Mouse (Mus musculus): Measurements from ENCODE around the gene Qdpr. TPM values are rescaled to one million over a fixed set of nuclear protein-coding genes. Genes with fewer than 3 reads are reported as not detected.

Qdpr gene
- total and polyA plus RNA-seq, 3 experiments = 29.9 to 65.5 (median 32.3) TPM

DNA sequence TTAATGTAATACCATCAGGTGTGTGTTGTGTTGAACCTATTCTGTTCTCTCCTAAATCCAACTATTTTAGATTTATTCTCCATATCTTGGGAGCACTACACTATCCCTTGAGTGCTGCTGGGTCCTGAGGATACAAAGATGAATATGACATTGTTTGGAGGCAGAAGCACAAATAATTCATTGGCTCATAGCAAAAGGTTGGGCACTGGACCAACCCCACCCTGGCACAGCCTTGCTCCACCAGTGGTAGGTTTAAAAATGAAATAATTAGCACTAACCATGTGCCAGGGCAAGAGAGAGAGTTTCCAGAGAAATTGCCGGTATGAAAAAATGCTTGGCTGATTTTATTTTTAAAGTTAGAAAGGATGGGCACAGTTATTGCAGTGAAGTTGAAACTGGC, 23.5 kb upstream of the Qdpr start:
- Histone ChIP-seq H3K4me1 (ENCODE audit: insufficient read depth, low read depth, low read length) (no peaks in the 10 kb centered on the region), H3K27me3 (ENCODE audit: insufficient read depth, low read length) (peaks cover 10% of the 10 kb centered on the region; the same call in 1 of the 2 replicates), H3K9me3 (replicated peaks) (no peaks in the 10 kb centered on the region), H3K4me3 (ENCODE audit: low read depth, low read length) (no peak overlapping the region), H3K36me3 (replicated peaks) (no peaks in the 10 kb centered on the region)
- ATAC-seq (ENCODE audit: extremely low read depth, insufficient number of reproducible peaks, low FRiP score, poor library complexity, severe bottlenecking) (no peak), DNase-seq (ENCODE audit: low spot score) (no peak)
- TF ChIP-seq TAL1 (conservative IDR thresholded peaks at IDR 0.05; ENCODE audit: low read depth, low read length) (no peak), POLR2AphosphoS5 (IDR thresholded peaks at IDR 0.05; ENCODE audit: insufficient replicate concordance, low read depth, low read length) (no peak), GATA1 (IDR thresholded peaks at IDR 0.05; ENCODE audit: borderline replicate concordance, low read length) (no peak), CTCF (IDR thresholded peaks at IDR 0.05; ENCODE audit: low read depth, low read length) (no peak), GATA2 (IDR thresholded peaks at IDR 0.05; ENCODE audit: borderline replicate concordance, low read depth, low read length) (no peak)

DNA sequence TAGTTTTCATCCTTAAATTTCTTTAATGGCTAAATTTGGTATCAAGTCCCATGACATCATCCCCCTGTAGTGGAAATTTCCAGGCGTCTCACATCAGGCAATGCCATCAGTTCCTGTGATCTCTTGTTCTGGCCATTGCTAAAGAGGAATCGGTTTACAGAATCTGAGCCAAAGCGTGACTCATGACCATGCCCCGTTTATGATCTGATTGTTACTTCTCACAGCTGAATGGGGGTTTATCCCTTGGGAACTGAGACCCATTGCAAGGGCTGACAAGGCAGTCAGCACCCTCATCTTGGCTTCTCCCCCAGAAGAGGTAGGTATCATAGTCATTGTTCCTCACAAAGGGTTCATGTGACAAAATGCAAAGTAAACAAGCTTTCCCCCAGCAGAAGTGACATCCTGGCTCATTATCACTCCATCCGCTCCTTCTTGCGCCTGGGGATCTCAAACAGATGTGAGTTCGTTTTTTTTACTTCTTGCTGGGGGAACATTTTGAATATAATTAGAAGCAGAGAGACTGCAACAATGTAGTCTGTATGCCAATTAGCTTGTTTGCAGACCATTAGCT, 22.9 kb upstream of the Qdpr start:
- H3K9me3 ChIP-seq (replicated peaks) = no peaks in the 10 kb centered on the region
- ATAC-seq (ENCODE audit: extremely low read depth, insufficient number of reproducible peaks, low FRiP score, poor library complexity, severe bottlenecking) (no peak), DNase-seq (ENCODE audit: low spot score) (no peak)
- H3K36me3 ChIP-seq (replicated peaks) = no peaks in the 10 kb centered on the region
- no peaks in the 10 kb centered on the region for H3K4me1 ChIP-seq (ENCODE audit: insufficient read depth, low read depth, low read length)
- H3K27me3 ChIP-seq (ENCODE audit: insufficient read depth, low read length) = peaks cover 10% of the 10 kb centered on the region; the same call in 1 of the 2 replicates
- no peak overlapping the region for H3K4me3 ChIP-seq (ENCODE audit: low read depth, low read length)
- TF ChIP-seq TAL1 (conservative IDR thresholded peaks at IDR 0.05; ENCODE audit: low read depth, low read length) (no peak), GATA1 (IDR thresholded peaks at IDR 0.05; ENCODE audit: borderline replicate concordance, low read length) (no peak), GATA2 (IDR thresholded peaks at IDR 0.05; ENCODE audit: borderline replicate concordance, low read depth, low read length) (no peak), POLR2AphosphoS5 (IDR thresholded peaks at IDR 0.05; ENCODE audit: insufficient replicate concordance, low read depth, low read length) (no peak), CTCF (IDR thresholded peaks at IDR 0.05; ENCODE audit: low read depth, low read length) (no peak)

DNA sequence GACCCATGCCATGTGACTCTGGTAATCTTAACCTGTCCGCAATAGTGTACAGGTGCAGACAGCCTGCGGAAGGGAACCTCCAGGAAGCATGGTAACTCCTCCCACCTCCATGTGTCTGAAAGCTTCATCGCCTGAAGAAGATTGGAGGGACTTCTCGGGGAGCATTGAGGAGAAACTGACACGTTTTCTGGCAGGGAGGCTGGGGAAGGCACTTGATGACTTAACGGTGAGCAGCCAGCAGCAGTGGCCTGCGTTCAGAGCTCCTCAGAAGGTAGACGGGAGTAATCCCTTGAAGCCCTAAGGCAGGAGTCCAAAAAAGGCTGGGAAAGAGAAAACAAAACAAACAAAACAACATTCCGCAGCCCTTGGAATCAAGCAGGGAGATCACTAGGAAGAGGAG, 4.4 kb upstream of the Qdpr start:
- H3K4me1 ChIP-seq (ENCODE audit: insufficient read depth, low read depth, low read length) = peaks cover 13% of the 10 kb centered on the region
- no peaks in the 10 kb centered on the region for H3K9me3 ChIP-seq (replicated peaks)
- H3K36me3 ChIP-seq (replicated peaks) = no peaks in the 10 kb centered on the region
- H3K27me3 ChIP-seq (ENCODE audit: insufficient read depth, low read length) = peaks cover 34% of the 10 kb centered on the region
- no peak for TF ChIP-seq GATA2 (IDR thresholded peaks at IDR 0.05; ENCODE audit: borderline replicate concordance, low read depth, low read length)
- TF ChIP-seq GATA1 (IDR thresholded peaks at IDR 0.05; ENCODE audit: borderline replicate concordance, low read length) = no peak
- TF ChIP-seq TAL1 (conservative IDR thresholded peaks at IDR 0.05; ENCODE audit: low read depth, low read length) = no peak
- no peak for TF ChIP-seq CTCF (IDR thresholded peaks at IDR 0.05; ENCODE audit: low read depth, low read length)
- TF ChIP-seq POLR2AphosphoS5 (IDR thresholded peaks at IDR 0.05; ENCODE audit: insufficient replicate concordance, low read depth, low read length) = no peak
- no peak overlapping the region for H3K4me3 ChIP-seq (ENCODE audit: low read depth, low read length)
- DNase-seq (ENCODE audit: low spot score) (no peak), ATAC-seq (ENCODE audit: extremely low read depth, insufficient number of reproducible peaks, low FRiP score, poor library complexity, severe bottlenecking) (no peak)

DNA sequence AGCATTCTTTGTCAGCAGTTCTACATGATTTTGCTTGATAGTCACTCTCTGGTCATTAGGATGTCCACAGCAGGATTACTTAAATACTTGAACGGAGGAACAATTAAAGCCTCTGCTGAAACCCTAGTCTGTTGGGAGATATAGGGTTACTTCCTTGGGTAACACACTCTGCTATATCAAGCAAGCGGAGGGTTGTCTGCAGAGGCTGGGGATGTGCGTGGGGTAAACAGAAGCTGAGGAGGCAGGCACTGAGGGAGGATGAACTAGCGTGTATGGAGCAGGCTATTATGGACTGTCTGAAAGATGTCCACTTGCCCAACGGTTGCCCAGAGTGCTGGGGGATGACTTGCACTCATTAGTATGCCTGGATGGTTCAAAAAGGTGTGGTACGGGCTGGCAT, 3.4 kb upstream of the Qdpr start, which contains the start of gene Clrn2:
Clrn2 (plus strand) TSS at position 301 of the 400 bp plus-strand sequence.
- Histone ChIP-seq H3K9me3 (replicated peaks) (no peaks in the 10 kb centered on the region), H3K4me3 (ENCODE audit: low read depth, low read length) (no peak within 1 kb of the TSS), H3K4me1 (ENCODE audit: insufficient read depth, low read depth, low read length) (peaks cover 23% of the 10 kb centered on the region), H3K27me3 (ENCODE audit: insufficient read depth, low read length) (peaks cover 26% of the 10 kb centered on the region), H3K36me3 (replicated peaks) (peaks cover 3% of the 10 kb centered on the region)
- ATAC-seq (ENCODE audit: extremely low read depth, insufficient number of reproducible peaks, low FRiP score, poor library complexity, severe bottlenecking) = no peak
- DNase-seq (ENCODE audit: low spot score) = no peak
- TF ChIP-seq TAL1 (conservative IDR thresholded peaks at IDR 0.05; ENCODE audit: low read depth, low read length) (no peak), POLR2AphosphoS5 (IDR thresholded peaks at IDR 0.05; ENCODE audit: insufficient replicate concordance, low read depth, low read length) (no peak), CTCF (IDR thresholded peaks at IDR 0.05; ENCODE audit: low read depth, low read length) (no peak), GATA2 (IDR thresholded peaks at IDR 0.05; ENCODE audit: borderline replicate concordance, low read depth, low read length) (no peak), GATA1 (IDR thresholded peaks at IDR 0.05; ENCODE audit: borderline replicate concordance, low read length) (no peak)

DNA sequence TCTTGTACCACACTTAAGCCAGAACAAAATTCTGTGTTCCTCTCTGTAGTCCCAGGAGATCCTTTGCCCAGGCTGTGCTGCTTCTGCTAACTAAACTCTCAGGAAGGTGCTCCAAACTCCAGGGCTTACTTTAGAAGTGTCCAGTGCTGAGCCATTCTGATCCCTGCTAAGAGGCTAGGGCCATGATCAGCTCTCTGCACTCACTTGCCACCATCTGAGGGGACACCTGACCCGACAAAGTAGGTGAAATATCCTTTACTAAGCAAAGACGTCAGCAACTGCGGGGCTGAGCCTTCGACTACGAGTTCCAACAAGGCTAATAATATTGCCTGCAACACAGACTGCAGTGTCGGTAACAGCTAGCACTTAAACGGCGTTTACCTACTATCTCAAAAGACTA, 830 bp downstream of the Qdpr start:
- ATAC-seq (ENCODE audit: extremely low read depth, insufficient number of reproducible peaks, low FRiP score, poor library complexity, severe bottlenecking) = no peak
- peak; percentile 2 for DNase-seq (ENCODE audit: low spot score)

DNA sequence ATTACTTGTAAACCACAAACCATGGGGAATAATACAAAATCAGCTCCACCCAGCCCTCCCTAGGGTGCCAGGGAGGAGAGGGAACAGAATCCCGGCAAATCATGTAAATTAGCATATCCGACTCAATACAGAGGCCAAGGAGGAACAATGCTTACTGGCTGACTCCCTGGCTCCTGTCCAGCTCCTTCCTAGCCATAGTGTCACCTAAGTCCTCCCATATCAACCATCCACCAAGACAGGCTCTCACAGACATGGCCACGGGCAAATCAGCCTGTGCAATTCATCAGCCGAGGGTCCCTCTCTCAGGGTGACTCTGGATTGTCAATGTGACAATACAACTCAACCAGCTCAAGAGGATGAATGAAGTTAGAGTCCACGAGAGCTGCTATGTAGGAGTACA, 1.4 kb downstream of the Qdpr start:
- DNase-seq (ENCODE audit: low spot score) = no peak
- Histone ChIP-seq H3K4me1 (ENCODE audit: insufficient read depth, low read depth, low read length) (peaks cover 28% of the 10 kb centered on the region), H3K27me3 (ENCODE audit: insufficient read depth, low read length) (peaks cover 2% of the 10 kb centered on the region; the same call in 1 of the 2 replicates), H3K9me3 (replicated peaks) (no peaks in the 10 kb centered on the region), H3K4me3 (ENCODE audit: low read depth, low read length) (peak overlapping the region; percentile 88; the same call in 1 of the 2 replicates), H3K36me3 (replicated peaks) (peaks cover 42% of the 10 kb centered on the region)
- no peak for ATAC-seq (ENCODE audit: extremely low read depth, insufficient number of reproducible peaks, low FRiP score, poor library complexity, severe bottlenecking)
- TF ChIP-seq POLR2AphosphoS5 (IDR thresholded peaks at IDR 0.05; ENCODE audit: insufficient replicate concordance, low read depth, low read length) (no peak), CTCF (IDR thresholded peaks at IDR 0.05; ENCODE audit: low read depth, low read length) (no peak), TAL1 (conservative IDR thresholded peaks at IDR 0.05; ENCODE audit: low read depth, low read length) (no peak), GATA1 (IDR thresholded peaks at IDR 0.05; ENCODE audit: borderline replicate concordance, low read length) (no peak)

More for the DNA sequence above, 830 bp downstream of the Qdpr start:
- Histone ChIP-seq H3K9me3 (replicated peaks) (no peaks in the 10 kb centered on the region), H3K4me1 (ENCODE audit: insufficient read depth, low read depth, low read length) (peaks cover 28% of the 10 kb centered on the region), H3K4me3 (ENCODE audit: low read depth, low read length) (peak overlapping the region; percentile 88), H3K27me3 (ENCODE audit: insufficient read depth, low read length) (peaks cover 4% of the 10 kb centered on the region; the same call in 1 of the 2 replicates), H3K36me3 (replicated peaks) (peaks cover 38% of the 10 kb centered on the region)
- TF ChIP-seq GATA1 (IDR thresholded peaks at IDR 0.05; ENCODE audit: borderline replicate concordance, low read length) (no peak), TAL1 (conservative IDR thresholded peaks at IDR 0.05; ENCODE audit: low read depth, low read length) (no peak), CTCF (IDR thresholded peaks at IDR 0.05; ENCODE audit: low read depth, low read length) (no peak), POLR2AphosphoS5 (IDR thresholded peaks at IDR 0.05; ENCODE audit: insufficient replicate concordance, low read depth, low read length) (no peak), GATA2 (IDR thresholded peaks at IDR 0.05; ENCODE audit: borderline replicate concordance, low read depth, low read length) (no peak)
